Mouse (Mus musculus): ENCODE results near the gene Adamts8.

DNA sequence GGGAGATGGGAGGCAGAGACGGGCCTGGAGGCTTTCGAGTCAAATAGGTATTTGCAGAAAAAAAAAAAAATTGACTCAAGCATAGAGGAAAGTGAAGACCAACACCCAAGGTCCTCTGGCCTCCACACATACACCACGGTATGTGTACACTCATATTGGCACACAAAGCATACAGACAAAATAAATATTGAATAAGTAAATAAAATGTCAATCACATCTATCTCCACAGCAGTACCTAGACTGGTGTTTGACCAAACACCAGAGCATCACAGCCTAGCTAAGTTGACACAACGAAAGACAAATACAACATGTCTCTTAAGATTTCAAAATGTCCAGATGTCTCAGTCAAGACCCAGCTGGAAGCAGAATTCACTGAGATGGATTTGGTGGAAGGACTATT is 71.1 kb downstream of the Adamts8 start:
- TF ChIP-seq ELF1 (IDR thresholded peaks at IDR 0.05; ENCODE audit: low read depth, low read length), result no peak
- TF ChIP-seq ZKSCAN1 (IDR thresholded peaks at IDR 0.05; ENCODE audit: low read depth, low read length), result no peak
